Mouse (Mus musculus): ENCODE data around the gene Xirp1. TPM values are rescaled to one million over a fixed set of nuclear protein-coding genes. Genes with fewer than 3 reads are reported as not detected.

The Xirp1 gene
- polyA plus RNA-seq, 1 experiment from 2014 or later, result 0.02 TPM

DNA sequence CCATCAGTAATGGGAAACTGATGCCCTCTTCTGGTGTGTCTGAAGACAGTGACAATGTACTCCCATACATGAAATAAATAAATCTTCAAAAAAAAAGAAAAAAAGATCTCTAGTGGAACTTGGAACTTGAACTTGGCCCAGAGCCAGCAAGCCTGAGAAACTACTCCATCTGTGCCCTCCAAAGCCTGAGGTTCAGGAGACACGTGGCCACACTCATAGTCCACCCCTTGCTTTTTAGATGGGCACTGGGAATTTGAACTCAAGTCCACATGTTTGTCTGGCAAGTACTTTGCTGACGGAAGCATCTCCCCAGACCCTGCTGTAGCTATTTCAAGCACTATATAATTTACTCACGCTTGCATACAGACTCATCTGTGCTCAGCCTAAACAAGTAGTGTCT, 58.2 kb downstream of the Xirp1 start:
- H3K4me1 ChIP-seq, result peaks cover 24% of the 10 kb centered on the region
- H3K4me2 ChIP-seq, result no peak overlapping the region
- H3K36me3 ChIP-seq, result no peaks in the 10 kb centered on the region
- no peaks in the 10 kb centered on the region for H3K9me3 ChIP-seq (replicated peaks)
- no peak overlapping the region for H3K4me3 ChIP-seq
- no peak overlapping the region for H3K9ac ChIP-seq
- H3K27me3 ChIP-seq (replicated peaks), result no peaks in the 10 kb centered on the region
- no peak overlapping the region for H3K27ac ChIP-seq
- WGBS (ENCODE audit: insufficient replicate concordance), result 73% methylated on average over 3 of the region's 3 CpGs
- ATAC-seq, result no peak

GRCm38 (mm10) chr9:119964206-119964605, 59.2 kb downstream of the Xirp1 start:
- ATAC-seq, result no peak
- Histone ChIP-seq H3K27me3 (replicated peaks) (no peaks in the 10 kb centered on the region), H3K4me1 (peaks cover 20% of the 10 kb centered on the region), H3K9me3 (replicated peaks) (no peaks in the 10 kb centered on the region), H3K36me3 (no peaks in the 10 kb centered on the region), H3K27ac (no peak overlapping the region), H3K4me3 (no peak overlapping the region), H3K9ac (no peak overlapping the region), H3K4me2 (no peak overlapping the region; the same call in 1 of the 2 replicates)
- 30% methylated on average over 3 of the region's 3 CpGs for WGBS (ENCODE audit: insufficient replicate concordance)

Other genes starting within 250 kb of the Xirp1 start
- 0.04 and 0.06 TPM in 2 replicates for gene Scn11a, start 198.1 kb downstream of the Xirp1 start, polyA plus RNA-seq (2016; fragmentation: Nextera tagmentation; extraction: Ambion mirVana)
- 32.9 and 33.7 TPM in 2 replicates for gene Wdr48, start 128.7 kb downstream of the Xirp1 start, polyA plus RNA-seq (2016; fragmentation: Nextera tagmentation; extraction: Ambion mirVana)
- gene Gorasp1, start 86.0 kb downstream of the Xirp1 start, polyA plus RNA-seq (2016; fragmentation: Nextera tagmentation; extraction: Ambion mirVana), result 14.9 and 15.9 TPM in 2 replicates
- gene Ttc21a, start 86.0 kb downstream of the Xirp1 start, polyA plus RNA-seq (2016; fragmentation: Nextera tagmentation; extraction: Ambion mirVana), result 0.06 and 0.07 TPM in 2 replicates
- gene Csrnp1, start 38.9 kb downstream of the Xirp1 start, polyA plus RNA-seq (2016; fragmentation: Nextera tagmentation; extraction: Ambion mirVana), result 1.5 and 1.9 TPM in 2 replicates
- 5.4 and 6.0 TPM in 2 replicates for gene Cx3cr1, start 46.3 kb upstream of the Xirp1 start, polyA plus RNA-seq (2016; fragmentation: Nextera tagmentation; extraction: Ambion mirVana)
- not detected in 2 replicates for gene Ccr8, start 68.5 kb upstream of the Xirp1 start, polyA plus RNA-seq (2016; fragmentation: Nextera tagmentation; extraction: Ambion mirVana)
- gene Slc25a38, start 86.8 kb upstream of the Xirp1 start, polyA plus RNA-seq (2016; fragmentation: Nextera tagmentation; extraction: Ambion mirVana), result 142 and 144 TPM in 2 replicates
- 1,191 and 1,263 TPM in 2 replicates for gene Rpsa, start 104.1 kb upstream of the Xirp1 start, polyA plus RNA-seq (2016; fragmentation: Nextera tagmentation; extraction: Ambion mirVana)
- not detected in 2 replicates for gene Mobp, start 126.1 kb upstream of the Xirp1 start, polyA plus RNA-seq (2016; fragmentation: Nextera tagmentation; extraction: Ambion mirVana)